In the genomic region with DNA sequence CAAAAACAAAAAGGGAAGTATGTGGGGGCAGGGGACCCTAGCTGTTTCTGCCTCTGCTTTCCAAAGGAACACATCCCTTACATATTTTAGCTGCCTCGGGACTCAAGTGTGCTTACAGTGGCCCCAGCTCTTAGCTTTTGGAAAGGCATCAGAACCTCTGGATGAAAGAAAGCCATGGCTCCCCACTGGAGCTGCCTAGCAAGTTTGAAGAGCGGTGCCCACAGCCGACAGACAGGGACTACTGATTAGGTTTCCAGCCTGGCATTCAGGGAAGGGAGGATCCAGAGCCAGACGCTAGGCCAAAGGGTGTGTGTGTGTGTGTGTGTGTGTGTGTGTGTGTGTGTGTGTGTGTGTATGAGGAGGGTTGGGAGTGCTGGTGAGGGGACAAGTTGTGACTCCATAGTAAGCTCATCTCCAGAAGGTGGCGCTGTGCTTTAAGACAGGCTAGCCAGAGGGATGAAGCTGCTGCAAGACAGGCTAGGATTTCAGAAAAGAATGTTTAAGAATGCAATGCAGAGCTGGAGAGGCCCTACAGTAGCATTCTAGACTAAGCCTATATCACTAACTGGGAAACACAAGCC, we compare ENCODE assay signal across 9 mouse cellular contexts.
DNase-seq lines count a peak whose midpoint lies in the region; ATAC-seq and TF ChIP-seq lines count a peak whose summit lies in the region.
"Had no signal": no experiment of that assay in that cellular context is flagged by ENCODE, and none has a peak within 500 bp of the region (broad histone marks: within the 10 kb centered on the region; RNA-seq: fewer than 3 reads in every experiment).

No protein-coding gene starts in this region.

- no peak overlapping the region for H3K4me3 ChIP-seq in cerebellum, adult 2 months (replicated peaks; ENCODE audit: insufficient read depth, low read depth, low read length)
- no peak overlapping the region for H3K4me3 ChIP-seq in hindbrain, embryonic 12.5 days
- no peak overlapping the region for H3K4me3 ChIP-seq in lung, embryonic 16.5 days (ENCODE audit: low read length)
- H3K4me3 ChIP-seq: heart, embryonic 13.5 days had no signal

- no peak overlapping the region for H3K27ac ChIP-seq in cerebellum, adult 2 months (ENCODE audit: insufficient read depth, low read length)
- no peak overlapping the region for H3K27ac ChIP-seq in hindbrain, embryonic 12.5 days
- H3K27ac ChIP-seq in lung, embryonic 16.5 days (ENCODE audit: low read length): peak overlapping the region; percentile 14
- H3K27ac ChIP-seq: heart, embryonic 13.5 days had no signal

- no peak overlapping the region for H3K4me2 ChIP-seq in hindbrain, embryonic 12.5 days (replicated peaks)
- H3K4me2 ChIP-seq in lung, embryonic 16.5 days (ENCODE audit: low read depth, low read length): no peak overlapping the region
- H3K4me2 ChIP-seq: heart, embryonic 13.5 days had no signal

- peak; percentile 88 for ATAC-seq in hindbrain, embryonic 12.5 days (ENCODE audit: low FRiP score)
- peak; percentile 80 for ATAC-seq in lung, embryonic 16.5 days (ENCODE audit: low read depth)

- no peaks in the 10 kb centered on the region; the same call in 1 of the 2 replicates for H3K27me3 ChIP-seq in cerebellum, adult 2 months (ENCODE audit: control insufficient read depth, insufficient read depth, low read length)
- H3K27me3 ChIP-seq in hindbrain, embryonic 12.5 days: no peaks in the 10 kb centered on the region
- no peaks in the 10 kb centered on the region for H3K27me3 ChIP-seq in lung, embryonic 16.5 days (ENCODE audit: control insufficient read depth, insufficient read depth, low read depth, low read length)

- no peaks in the 10 kb centered on the region for H3K9me3 ChIP-seq in hindbrain, embryonic 12.5 days (replicated peaks)
- no peaks in the 10 kb centered on the region for H3K9me3 ChIP-seq in lung, embryonic 16.5 days (ENCODE audit: control insufficient read depth, low read length)

- peak; percentile 73 for TF ChIP-seq CTCF in cerebellum, adult 2 months (IDR thresholded peaks at IDR 0.05; ENCODE audit: borderline replicate concordance, insufficient read depth, low read depth, low read length)

- 25% methylated on average over 5 of the region's 5 CpGs for WGBS in cerebellum, adult 2 months
- 21% methylated on average over 5 of the region's 5 CpGs for WGBS in hindbrain, embryonic 12.5 days
- 18% methylated on average over 5 of the region's 5 CpGs for WGBS in lung, embryonic 16.5 days

- no peaks in the 10 kb centered on the region for H3K36me3 ChIP-seq in hindbrain, embryonic 12.5 days
- no peaks in the 10 kb centered on the region for H3K36me3 ChIP-seq in lung, embryonic 16.5 days (ENCODE audit: control insufficient read depth, insufficient read depth, low read length)
- H3K36me3 ChIP-seq: heart, embryonic 13.5 days had no signal

- H3K9ac ChIP-seq in hindbrain, embryonic 12.5 days: no peak overlapping the region
- H3K9ac ChIP-seq in lung, embryonic 16.5 days (ENCODE audit: low read length): 0 out of 2 replicates have a peak overlapping the region, but pooled peaks have one; percentile 17
- H3K9ac ChIP-seq: heart, embryonic 13.5 days had no signal

- H3K4me1 ChIP-seq in cerebellum, adult 2 months (ENCODE audit: control insufficient read depth, insufficient read depth, low read length): no peaks in the 10 kb centered on the region; the same call in 1 of the 2 replicates
- peaks cover 15% of the 10 kb centered on the region for H3K4me1 ChIP-seq in hindbrain, embryonic 12.5 days
- peaks cover 4% of the 10 kb centered on the region; the same call in 1 of the 2 replicates for H3K4me1 ChIP-seq in lung, embryonic 16.5 days (replicated peaks; ENCODE audit: control insufficient read depth, insufficient read depth, low read length)

- no peak for TF ChIP-seq POLR2A in cerebellum, adult 2 months (IDR thresholded peaks at IDR 0.05; ENCODE audit: borderline replicate concordance, insufficient read depth, low read length)

- peak; percentile 74 for DNase-seq in NIH3T3 (ENCODE audit: low read depth)
- DNase-seq in cerebellum, adult 2 months: peak; percentile 57 to 68
- DNase-seq in forelimb bud, embryonic 11.5 days (ENCODE audit: low read depth, low spot score): peak; percentile 88
- DNase-seq in layer of hippocampus, adult 9-11 months: peak; percentile 85
- DNase-seq in retina, embryonic 14.5 days (ENCODE audit: low spot score): peak; percentile 96
- peak; percentile 33 to 42 for DNase-seq in urinary bladder, adult 18-20 months (ENCODE audit: low spot score in 2 of 2)

Comparison
In these comparisons a context has a peak if more than half of its experiments do, and no peak if none do; other contexts are left out.
1. DNase-seq: peak in every context shown above with its lines; median percentile 96 in retina, embryonic 14.5 days; 88 in forelimb bud, embryonic 11.5 days; 85 in layer of hippocampus, adult 9-11 months; 74 in NIH3T3; 62 in cerebellum, adult 2 months; 38 in urinary bladder, adult 18-20 months.